Mouse (Mus musculus): Measurements from ENCODE around the gene Abi3bp. TPM values are rescaled to one million over a fixed set of nuclear protein-coding genes. Genes with fewer than 3 reads are reported as not detected.

The Abi3bp gene
- total and polyA plus RNA-seq, 3 experiments: 0.03 TPM; not detected in 2

DNA sequence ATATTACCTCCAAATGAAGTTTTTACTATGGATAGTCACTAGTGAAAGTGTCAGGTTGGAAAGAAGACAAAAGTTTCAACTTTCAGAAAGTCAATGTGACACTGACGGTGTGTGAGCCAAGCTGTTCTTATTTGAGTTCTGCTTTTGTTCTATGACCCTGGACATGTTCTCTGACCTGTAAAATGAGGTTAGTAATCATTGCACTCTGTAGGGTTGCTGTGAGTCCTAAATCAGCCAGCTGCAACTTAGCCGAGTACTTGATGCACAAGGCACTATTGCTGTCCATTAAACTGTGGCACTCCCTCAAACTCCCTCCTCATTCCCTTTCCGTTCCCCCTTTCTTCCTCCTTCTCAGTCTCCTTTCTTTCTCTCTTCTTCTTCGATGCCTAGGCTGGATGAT lies 37.4 kb upstream of the Abi3bp start:
- no peak for DNase-seq (ENCODE audit: low read depth, low spot score)
- TF ChIP-seq USF2 (IDR thresholded peaks at IDR 0.05; ENCODE audit: borderline replicate concordance in 1 of 2, insufficient read depth in 1 of 2, low read depth in 1 of 2, low read length in 2 of 2) (no peak), SMC3 (IDR thresholded peaks at IDR 0.05; ENCODE audit: low read depth, low read length) (no peak), GABPA (IDR thresholded peaks at IDR 0.05; ENCODE audit: low read depth, low read length) (no peak), USF1 (IDR thresholded peaks at IDR 0.05; ENCODE audit: low read depth, low read length) (no peak), ETS1 (IDR thresholded peaks at IDR 0.05; ENCODE audit: low read depth, low read length) (no peak), ZC3H11A (IDR thresholded peaks at IDR 0.05; ENCODE audit: low read depth, low read length) (no peak), MAFK (IDR thresholded peaks at IDR 0.05; ENCODE audit: borderline replicate concordance, low read depth, low read length) (no peak), EP300 (IDR thresholded peaks at IDR 0.05; ENCODE audit: low read depth in 1 of 2, low read length in 2 of 2) (no peak)
- no peaks in the 10 kb centered on the region for H3K36me3 ChIP-seq (ENCODE audit: control insufficient read depth in 1 of 2, insufficient read depth in 2 of 2, low read length in 2 of 2)
- H3K9me3 ChIP-seq (replicated peaks; ENCODE audit: insufficient read depth, low read length): no peaks in the 10 kb centered on the region
- H3K4me3 ChIP-seq (ENCODE audit: control insufficient read depth in 1 of 2, insufficient read depth in 1 of 2, low read depth in 2 of 2, low read length in 2 of 2): no peak overlapping the region
- H3K27ac ChIP-seq (ENCODE audit: control insufficient read depth, low read depth, low read length): no peak overlapping the region
- no peaks in the 10 kb centered on the region for H3K4me1 ChIP-seq (ENCODE audit: control insufficient read depth in 1 of 2, insufficient read depth in 2 of 2, low read length in 2 of 2)
- H3K27me3 ChIP-seq (ENCODE audit: control insufficient read depth in 1 of 2, insufficient read depth in 2 of 2, low read length in 2 of 2): peaks cover 3 to 5% of the 10 kb centered on the region in 2 experiments; a peak in 3 of 4 replicates
- no peak overlapping the region for H3K9ac ChIP-seq (ENCODE audit: control insufficient read depth, low read depth, low read length, poor library complexity, severe bottlenecking)
- H3K79me2 ChIP-seq (ENCODE audit: control insufficient read depth, insufficient read depth, low read length, poor library complexity): no peaks in the 10 kb centered on the region

DNA sequence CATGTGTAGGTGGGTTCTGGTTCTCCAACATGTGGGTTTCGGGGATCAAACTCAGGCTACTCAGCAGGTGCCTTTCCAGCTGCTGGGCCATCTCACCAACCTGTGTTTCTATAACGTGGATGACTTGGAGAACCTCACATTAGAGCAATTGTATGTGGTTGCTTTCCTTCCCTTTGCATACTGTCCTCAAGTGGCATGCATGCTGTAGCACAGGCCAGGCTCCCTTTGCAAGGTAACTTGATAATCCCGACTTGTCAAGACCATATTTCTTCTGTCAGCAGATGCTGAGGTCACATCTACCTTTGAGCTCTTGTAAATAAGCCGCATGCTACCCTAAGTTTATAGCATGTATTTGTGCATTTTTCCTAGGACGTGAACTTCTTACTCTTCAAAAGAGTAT lies 36.6 kb upstream of the Abi3bp start:
- Histone ChIP-seq H3K27ac (ENCODE audit: control insufficient read depth, low read depth, low read length) (no peak overlapping the region), H3K9ac (ENCODE audit: control insufficient read depth, low read depth, low read length, poor library complexity, severe bottlenecking) (no peak overlapping the region), H3K27me3 (ENCODE audit: control insufficient read depth in 1 of 2, insufficient read depth in 2 of 2, low read length in 2 of 2) (peaks cover 3 to 5% of the 10 kb centered on the region in 2 experiments; a peak in 3 of 4 replicates), H3K4me3 (ENCODE audit: control insufficient read depth in 1 of 2, insufficient read depth in 1 of 2, low read depth in 2 of 2, low read length in 2 of 2) (no peak overlapping the region), H3K79me2 (ENCODE audit: control insufficient read depth, insufficient read depth, low read length, poor library complexity) (no peaks in the 10 kb centered on the region), H3K9me3 (replicated peaks; ENCODE audit: insufficient read depth, low read length) (no peaks in the 10 kb centered on the region), H3K4me1 (ENCODE audit: control insufficient read depth in 1 of 2, insufficient read depth in 2 of 2, low read length in 2 of 2) (no peaks in the 10 kb centered on the region), H3K36me3 (ENCODE audit: control insufficient read depth in 1 of 2, insufficient read depth in 2 of 2, low read length in 2 of 2) (no peaks in the 10 kb centered on the region)
- TF ChIP-seq KAT2A (conservative IDR thresholded peaks at IDR 0.05; ENCODE audit: low read depth, low read length) (no peak), ZMIZ1 (IDR thresholded peaks at IDR 0.05; ENCODE audit: low read depth, low read length) (no peak), CTCF (IDR thresholded peaks at IDR 0.05 in 2 of 3, conservative IDR thresholded peaks at IDR 0.05 in 1 of 3; ENCODE audit: control insufficient read depth in 1 of 3, insufficient read depth in 1 of 3, low read depth in 2 of 3, low read length in 3 of 3, poor library complexity in 1 of 3, severe bottlenecking in 1 of 3) (no peak), TCF12 (IDR thresholded peaks at IDR 0.05; ENCODE audit: low read depth, low read length) (no peak), RAD21 (IDR thresholded peaks at IDR 0.05; ENCODE audit: low read depth, low read length) (no peak), TBP (IDR thresholded peaks at IDR 0.05; ENCODE audit: low read depth, low read length) (no peak), POLR2A (IDR thresholded peaks at IDR 0.05; ENCODE audit: control insufficient read depth in 1 of 2, insufficient read depth in 1 of 2, low read depth in 1 of 2, low read length in 2 of 2, poor library complexity in 1 of 2) (no peak), MYB (IDR thresholded peaks at IDR 0.05; ENCODE audit: low read depth, low read length) (no peak), HCFC1 (IDR thresholded peaks at IDR 0.05; ENCODE audit: low read depth, low read length) (no peak), GABPA (IDR thresholded peaks at IDR 0.05; ENCODE audit: low read depth, low read length) (no peak), ELF1 (IDR thresholded peaks at IDR 0.05; ENCODE audit: low read depth, low read length) (no peak), MYC (IDR thresholded peaks at IDR 0.05; ENCODE audit: low read depth, low read length) (no peak), ZKSCAN1 (IDR thresholded peaks at IDR 0.05; ENCODE audit: low read depth, low read length) (no peak), EP300 (IDR thresholded peaks at IDR 0.05; ENCODE audit: low read depth in 1 of 2, low read length in 2 of 2) (no peak), MAX (IDR thresholded peaks at IDR 0.05; ENCODE audit: low read length) (no peak), MXI1 (IDR thresholded peaks at IDR 0.05; ENCODE audit: low read depth, low read length) (no peak), BHLHE40 (IDR thresholded peaks at IDR 0.05; ENCODE audit: borderline replicate concordance, low read depth, low read length) (no peak), MEF2A (IDR thresholded peaks at IDR 0.05; ENCODE audit: extremely low read depth, insufficient replicate concordance, low read depth, low read length, poor library complexity, severe bottlenecking) (no peak), SMC3 (IDR thresholded peaks at IDR 0.05; ENCODE audit: low read depth, low read length) (no peak), JUND (IDR thresholded peaks at IDR 0.05; ENCODE audit: low read depth, low read length) (no peak)
- no peak for DNase-seq (ENCODE audit: low read depth, low spot score)
